Mouse (Mus musculus) adipocyte (in vitro differentiated cells): Measurements from ENCODE around the gene Socs1.

Experiments
- DNase-seq: peaks from one replicate; pipeline ENCODE4 v3.0.0-alpha.2; 2016; ENCODE audit warnings: low spot score

The Socs1 gene

GRCm38 (mm10) chr16:10763540-10764264 is 21.6 kb downstream of the Socs1 start:
- DNase-seq, result no peak

DNA sequence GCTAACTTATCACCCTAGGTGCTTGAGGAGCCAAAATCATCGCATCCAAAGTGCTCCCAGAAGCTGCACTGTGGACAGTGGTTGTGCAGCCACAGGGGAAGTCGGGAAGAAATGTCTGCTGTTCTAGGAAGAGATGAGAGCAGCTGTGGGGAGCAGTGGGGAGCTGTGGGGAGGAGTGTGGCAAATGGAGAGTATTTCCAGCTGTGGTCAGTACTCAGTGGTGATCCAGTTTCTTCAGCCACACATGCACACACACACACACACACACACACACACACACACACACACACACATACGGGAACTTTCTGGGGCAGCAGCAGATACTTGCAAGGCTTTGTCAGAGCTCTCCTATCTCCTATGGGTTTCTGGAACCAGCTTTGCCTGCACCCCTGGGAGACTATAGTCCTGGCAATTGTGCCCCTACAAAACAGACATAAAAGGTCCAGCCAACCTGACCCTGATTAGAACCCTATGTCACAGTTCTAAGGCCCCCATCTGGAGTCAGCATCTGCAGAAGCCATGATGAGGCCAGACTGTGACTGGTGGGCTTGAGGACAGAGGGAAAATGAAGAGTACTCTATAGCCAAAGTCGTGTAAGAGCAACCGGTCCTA is 22.7 kb downstream of the Socs1 start:
- DNase-seq, result no peak

DNA sequence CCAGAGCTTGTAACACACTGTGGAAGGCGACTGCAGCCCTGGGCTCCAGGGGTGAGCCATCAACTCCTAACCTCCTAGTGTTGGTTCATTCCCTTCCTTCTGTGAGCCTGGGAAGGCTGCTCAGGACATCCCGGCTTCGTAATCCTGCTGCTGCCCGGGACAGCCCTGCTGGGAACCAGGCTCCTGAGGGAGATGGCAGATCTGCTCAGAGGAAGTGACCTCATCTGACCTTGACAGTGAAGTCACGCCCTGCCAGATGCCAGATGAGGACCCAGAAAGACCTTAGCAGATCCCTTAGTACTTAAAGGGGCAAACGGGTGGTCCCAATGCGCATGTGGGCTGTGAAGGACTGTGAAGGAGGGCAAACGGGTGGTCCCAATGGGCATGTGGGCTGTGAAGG is 24.2 kb downstream of the Socs1 start:
- no peak for DNase-seq

DNA sequence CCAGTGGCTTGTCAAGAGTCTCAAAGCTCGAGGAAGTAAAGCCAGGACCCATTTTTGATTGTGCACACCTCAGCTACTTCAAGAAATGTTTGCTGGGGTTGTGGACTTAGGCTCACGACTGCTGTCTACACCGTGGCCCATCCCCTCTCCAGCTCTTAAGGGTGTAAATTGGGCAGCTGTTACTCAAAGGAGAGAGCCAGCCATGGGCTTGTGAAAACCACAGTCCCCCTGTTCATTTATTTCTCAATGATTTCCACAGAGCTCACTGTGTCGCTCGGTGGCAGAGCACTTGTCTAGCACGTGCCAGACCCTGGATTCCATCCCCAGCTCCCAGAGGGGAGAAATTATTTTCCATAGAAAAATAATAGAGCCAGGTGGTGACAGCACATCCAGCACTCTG is 29.2 kb downstream of the Socs1 start:
- no peak for DNase-seq

DNA sequence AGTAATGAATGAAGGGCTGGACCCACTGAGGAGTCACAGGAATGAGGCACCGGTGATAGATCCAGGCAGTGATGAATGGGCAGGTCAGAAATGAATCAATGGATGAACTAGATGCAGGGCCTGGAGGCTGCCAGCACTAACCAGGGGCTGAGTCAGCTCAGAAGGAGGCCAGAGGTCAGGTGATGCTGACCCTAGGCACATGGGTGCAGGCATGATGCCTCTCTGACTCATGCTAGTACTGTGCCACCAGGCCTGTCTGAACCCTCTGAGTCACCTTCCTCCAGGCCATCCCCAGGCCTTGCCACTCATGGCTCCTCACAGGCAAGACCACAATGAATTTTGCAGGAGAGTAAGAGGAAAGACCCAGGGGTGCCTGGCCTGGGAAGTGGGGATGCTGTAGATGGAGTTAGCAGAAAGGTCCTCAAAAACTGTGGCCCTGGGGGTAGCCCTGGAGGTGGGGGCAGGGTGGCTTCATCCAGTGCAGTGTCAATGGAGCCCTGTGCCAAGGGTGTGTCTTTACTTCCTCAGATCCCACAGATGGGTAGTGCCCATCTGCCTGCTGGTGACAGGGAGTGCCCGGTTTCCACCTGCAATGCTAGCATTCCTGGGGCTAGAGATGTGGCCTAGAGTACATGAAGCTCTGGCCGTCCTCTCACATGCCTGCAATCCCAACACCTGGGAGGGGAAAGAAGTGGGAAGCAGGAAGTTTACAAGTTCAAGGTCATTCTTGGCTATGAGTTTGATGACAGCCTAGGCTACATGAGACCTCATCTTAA is 30.6 kb downstream of the Socs1 start:
- peak; percentile 32 for DNase-seq

DNA sequence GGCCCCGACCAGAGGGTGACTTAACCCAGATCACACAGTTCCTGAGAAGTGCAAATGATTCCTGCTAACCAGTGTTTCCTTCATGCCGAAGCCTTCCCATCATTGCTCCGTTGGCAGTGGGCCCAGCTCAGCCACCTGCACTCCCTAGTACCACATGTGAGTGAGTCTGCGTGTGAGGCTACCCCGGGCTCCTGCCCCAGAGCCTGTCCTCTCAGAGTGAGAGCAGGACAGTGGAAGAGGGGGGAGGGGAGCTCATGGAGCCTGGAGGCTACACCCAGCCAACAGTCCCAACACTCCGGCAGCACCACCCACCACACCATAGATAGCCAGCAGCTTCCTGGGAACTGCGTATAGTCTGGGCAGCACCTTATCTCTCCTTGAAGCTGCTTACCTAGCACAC is 35.5 kb downstream of the Socs1 start:
- no peak for DNase-seq

DNA sequence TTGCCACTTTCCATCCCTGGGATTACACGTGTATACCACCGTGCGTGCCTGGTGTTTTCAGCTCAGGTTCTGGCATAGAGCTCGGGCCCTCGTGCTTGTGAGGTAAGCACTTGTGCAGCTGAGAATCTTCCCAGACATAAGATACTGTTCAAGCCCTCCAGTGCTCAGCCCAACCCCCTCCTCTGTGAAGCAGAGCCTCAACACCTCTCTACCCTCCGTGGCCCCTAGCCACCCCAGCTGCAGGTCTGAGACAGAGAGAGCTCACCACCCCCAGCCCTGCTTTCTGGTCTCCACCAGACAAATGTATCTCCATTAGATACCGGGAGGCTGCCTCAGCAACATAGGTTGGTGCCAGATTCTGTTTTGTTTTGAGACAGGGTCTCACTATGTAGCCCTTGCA is 36.1 kb downstream of the Socs1 start:
- DNase-seq, result no peak

GRCm38 (mm10) chr16:10741082-10741481 is 44.3 kb downstream of the Socs1 start:
- peak; percentile 75 for DNase-seq

DNA sequence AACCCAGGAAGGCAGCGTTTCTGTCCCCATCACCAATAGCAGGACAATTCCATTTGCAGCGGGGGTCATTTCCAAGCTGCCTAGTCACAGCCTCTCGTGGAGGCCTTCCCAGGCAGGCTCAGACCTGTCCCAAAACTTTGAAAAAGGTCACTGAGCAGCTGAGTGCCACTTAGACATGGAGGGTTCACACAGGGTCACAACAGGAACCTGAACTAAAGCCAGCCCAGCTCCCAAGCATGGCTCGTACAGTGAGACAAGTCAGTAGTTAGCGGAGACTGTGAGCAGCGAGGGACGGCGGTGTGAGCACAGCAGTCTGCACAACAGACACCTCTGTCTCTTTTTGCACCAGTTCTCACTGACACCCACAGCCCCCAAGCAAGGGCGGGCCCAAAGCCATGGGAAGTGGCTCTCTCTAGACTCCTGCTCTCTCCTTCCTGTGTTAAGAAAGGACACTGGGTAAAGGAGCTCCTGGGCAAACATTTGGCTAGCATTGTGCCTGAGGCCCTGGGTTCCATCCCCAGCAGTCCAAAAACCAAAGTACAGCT is 45.4 kb downstream of the Socs1 start:
- DNase-seq, result peak; percentile 44

- DNase-seq, result no peak
These were observed 46.5 kb downstream of the Socs1 start for GRCm38 (mm10) chr16:10738866-10739265.

DNA sequence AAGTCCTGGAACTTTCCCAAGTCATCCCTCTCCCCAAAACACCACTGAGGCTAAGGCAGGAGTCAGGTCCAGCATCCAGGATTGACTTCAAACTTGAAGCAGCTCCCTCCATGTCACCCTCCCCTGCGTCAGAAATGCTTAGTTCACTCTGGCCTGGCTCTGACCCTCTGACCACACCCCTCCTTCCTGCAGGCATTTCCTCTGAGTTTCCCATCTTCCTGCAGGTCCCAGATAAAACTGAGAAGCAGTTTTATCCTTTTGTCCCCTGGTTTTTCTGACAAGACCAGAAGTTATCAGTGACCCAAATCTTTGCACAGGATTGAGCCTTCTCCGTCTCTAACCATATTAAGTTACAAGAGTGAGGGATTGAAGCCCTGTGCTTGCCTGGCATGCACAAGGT is 47.8 kb downstream of the Socs1 start:
- DNase-seq, result no peak

DNA sequence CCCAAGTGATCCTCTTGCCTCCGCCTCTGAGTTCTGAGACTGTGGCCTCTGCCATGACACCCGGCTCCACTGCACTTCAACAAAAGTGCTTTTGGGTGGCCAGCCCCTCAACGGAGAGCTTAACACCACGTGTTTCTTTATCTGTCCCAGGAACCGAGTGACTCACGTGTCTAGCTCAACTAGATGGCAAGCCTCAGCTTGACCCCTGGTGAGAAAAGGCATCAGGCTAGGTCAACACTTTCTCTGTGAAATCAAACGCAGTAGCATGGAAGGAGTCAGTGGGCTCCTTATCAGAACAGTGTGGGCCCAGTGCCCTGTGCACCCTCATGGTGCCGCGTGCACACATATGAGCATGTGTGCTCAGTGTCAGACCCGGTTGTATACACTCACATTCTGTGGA is 49.0 kb downstream of the Socs1 start:
- DNase-seq, result no peak

GRCm38 (mm10) chr16:10735781-10736180 is 49.6 kb downstream of the Socs1 start:
- DNase-seq, result peak; percentile 67

DNA sequence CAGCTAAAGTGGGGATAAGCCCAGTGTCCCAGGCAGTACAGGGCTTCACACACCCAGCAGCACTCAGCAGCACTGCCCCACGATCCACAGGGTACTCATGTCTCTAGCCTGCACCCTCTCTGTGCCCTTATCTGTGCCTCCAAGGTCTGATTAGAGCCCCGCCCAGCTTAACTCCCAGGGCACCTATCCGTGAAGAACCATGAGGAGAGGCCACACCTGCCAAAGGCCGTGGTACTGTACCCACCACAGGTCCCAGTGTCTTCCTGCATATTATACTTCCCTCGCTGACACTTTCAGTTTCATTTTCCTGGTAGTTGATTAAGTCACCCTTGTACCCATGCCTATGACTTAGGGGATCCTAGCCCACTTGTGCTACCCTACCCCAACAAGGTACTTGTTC is 52.9 kb downstream of the Socs1 start:
- DNase-seq, result no peak
